Mouse (Mus musculus): ENCODE measurements around the gene Tgm7.

DNA sequence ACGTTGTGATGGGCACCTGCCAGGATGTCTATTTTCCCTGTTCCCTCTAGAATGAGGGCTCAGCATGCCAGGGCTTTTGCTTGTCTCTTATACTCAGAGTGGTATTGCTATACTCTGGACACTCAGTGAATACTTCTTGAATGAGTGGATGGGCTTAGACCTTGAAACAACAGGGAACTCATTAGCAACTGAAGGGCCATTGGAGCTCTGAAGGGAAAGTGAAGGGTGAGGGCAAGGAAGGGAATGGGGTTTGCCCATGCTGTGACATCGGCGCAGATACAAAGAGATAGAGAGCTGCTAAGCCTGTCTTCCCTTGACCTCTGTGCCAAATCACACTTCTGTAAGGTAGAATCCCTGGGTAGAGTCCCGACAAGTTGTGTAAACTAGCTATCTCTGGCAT lies 63.9 kb downstream of the Tgm7 start:
- no peak for TF ChIP-seq CTCF (IDR thresholded peaks at IDR 0.05; ENCODE audit: insufficient read depth, low read depth, low read length)
- no peak for TF ChIP-seq POLR2A (IDR thresholded peaks at IDR 0.05; ENCODE audit: insufficient read depth, low read depth, low read length)

Measured in olfactory bulb, adult 2 months (tissue).